Mouse (Mus musculus): ENCODE results near the gene Phykpl.

- TF ChIP-seq CTCF (IDR thresholded peaks at IDR 0.05; ENCODE audit: control insufficient read depth, insufficient read depth, insufficient read length) = no peak
- TF ChIP-seq MYOD1 (IDR thresholded peaks at IDR 0.05; ENCODE audit: control insufficient read depth, insufficient read length, low read depth) = no peak
- no peak for TF ChIP-seq USF1 (IDR thresholded peaks at IDR 0.05; ENCODE audit: low read depth)
- no peak for TF ChIP-seq FOSL1 (IDR thresholded peaks at IDR 0.05; ENCODE audit: insufficient read depth, low read length, poor library complexity, severe bottlenecking)
- no peak for TF ChIP-seq CEBPB (IDR thresholded peaks at IDR 0.05; ENCODE audit: low read depth)
Observed at GRCm38 (mm10) chr11:51640748-51641147, 56.2 kb downstream of the Phykpl start.

Data from C2C12 (cell line).